In genomic region chr17:13760675-13761178, GRCm38 (mm10) we compare ENCODE assay signal across 8 mouse cellular contexts. TPM values are rescaled to one million over a fixed set of nuclear protein-coding genes. Genes with fewer than 3 reads are reported as not detected.
DNase-seq lines count a peak whose midpoint lies in the region; ATAC-seq and TF ChIP-seq lines count a peak whose summit lies in the region.

No protein-coding gene starts in this region.

- no peak for TF ChIP-seq POLR2A in thymus, adult 2 months (IDR thresholded peaks at IDR 0.05; ENCODE audit: control insufficient read depth, extremely low read depth, insufficient read depth, low read length, poor library complexity)

- H3K27me3 ChIP-seq in thymus, adult 2 months (ENCODE audit: control insufficient read depth, insufficient read depth, low read length) = peaks cover 12% of the 10 kb centered on the region
- H3K27me3 ChIP-seq in hindbrain, embryonic 15.5 days = no peaks in the 10 kb centered on the region

- peak overlapping the region; percentile 46 for H3K4me3 ChIP-seq in thymus, adult 2 months (ENCODE audit: control insufficient read depth, insufficient read depth, low read length)
- peak overlapping the region; percentile 99 for H3K4me3 ChIP-seq in hindbrain, embryonic 15.5 days

- H3K4me2 ChIP-seq in hindbrain, embryonic 15.5 days = peak overlapping the region; percentile 77

- peaks cover 11% of the 10 kb centered on the region; the same call in 1 of the 2 replicates for H3K4me1 ChIP-seq in thymus, adult 2 months (replicated peaks; ENCODE audit: control insufficient read depth, insufficient read depth, low read length)
- H3K4me1 ChIP-seq in hindbrain, embryonic 15.5 days (replicated peaks) = peaks cover 46% of the 10 kb centered on the region

- no peak for TF ChIP-seq CTCF in thymus, adult 2 months (IDR thresholded peaks at IDR 0.05; ENCODE audit: borderline replicate concordance, control insufficient read depth, extremely low read depth, insufficient read depth, low read length, poor library complexity)

- ATAC-seq in hindbrain, embryonic 15.5 days (ENCODE audit: low FRiP score, low read depth) = no peak; the same call in none of the 2 replicates

- H3K9me3 ChIP-seq in hindbrain, embryonic 15.5 days = no peaks in the 10 kb centered on the region

- no peaks in the 10 kb centered on the region for H3K36me3 ChIP-seq in thymus, adult 2 months (ENCODE audit: control insufficient read depth, insufficient read depth, low read length)
- no peaks in the 10 kb centered on the region for H3K36me3 ChIP-seq in hindbrain, embryonic 15.5 days

- H3K27ac ChIP-seq in thymus, adult 2 months (ENCODE audit: control insufficient read depth, insufficient read depth, low read length) = no peak overlapping the region
- peak overlapping the region; percentile 98 for H3K27ac ChIP-seq in hindbrain, embryonic 15.5 days (replicated peaks)

- DNase-seq in cerebellum, adult 18-20 months = peak; percentile 45 to 63
- no peak for DNase-seq in cerebellum, adult 11-12 months
- DNase-seq in thymus, adult 2 months = no peak
- DNase-seq in thymus, postnatal 4 days = no peak
- DNase-seq in lung, postnatal 4 days = peak; percentile 56 to 73
- no peak for DNase-seq in ovary, postnatal 14 days (ENCODE audit: low spot score)
- no peak for DNase-seq in frontal cortex, postnatal 25 days (ENCODE audit: low spot score in 2 of 2)

- WGBS in thymus, adult 2 months = 2% methylated on average over 58 of the region's 72 CpGs
- under 1% methylated on average over 52 of the region's 72 CpGs for WGBS in hindbrain, embryonic 15.5 days

- H3K9ac ChIP-seq in hindbrain, embryonic 15.5 days = peak overlapping the region; percentile 91

RNA-seq across cellular contexts. Expression of gene Afdn, which starts 0.4 kb away (rescaled TPM):
- 7.7 and 11.6 TPM in 2 replicates for polyA plus RNA-seq in thymus, adult 2 months (2012; rRNA removed)
- polyA plus RNA-seq in hindbrain, embryonic 15.5 days (2015; fragmentation: Nextera tagmentation; extraction: Ambion mirVana) = 131 and 132 TPM in 2 replicates

RNA-seq across cellular contexts. Expression of gene Tcte2, which starts 0.9 kb away (rescaled TPM):
- polyA plus RNA-seq in thymus, adult 2 months (2012; rRNA removed) = 0.61 and 0.71 TPM in 2 replicates
- 16.8 TPM in 2 replicates for polyA plus RNA-seq in hindbrain, embryonic 15.5 days (2015; fragmentation: Nextera tagmentation; extraction: Ambion mirVana)

Comparison
In these comparisons a context has a peak if more than half of its experiments do, and no peak if none do; other contexts are left out.
1. DNase-seq: peak in cerebellum, adult 18-20 months (2 of 2) and lung, postnatal 4 days (2 of 2); none in cerebellum, adult 11-12 months (single experiment), thymus, adult 2 months (single experiment), thymus, postnatal 4 days (single experiment), ovary, postnatal 14 days (single experiment) and frontal cortex, postnatal 25 days (0 of 2).
2. RNA of gene Afdn, which starts 0.4 kb away (polyA plus RNA-seq): 131 to 132 TPM in hindbrain, embryonic 15.5 days; 7.7 to 11.6 TPM in thymus, adult 2 months; every median in the first group is over 10 times any median in the second.
3. RNA of gene Tcte2, which starts 0.9 kb away (polyA plus RNA-seq): 16.8 TPM in hindbrain, embryonic 15.5 days; 0.61 to 0.71 TPM in thymus, adult 2 months; every median in the first group is over 10 times any median in the second.